Mouse (Mus musculus) midbrain, embryonic 14.5 days (tissue): Measurements from ENCODE around the gene Egfl8. TPM values are rescaled to one million over a fixed set of nuclear protein-coding genes. Genes with fewer than 3 reads are reported as not detected.

Source experiments
- ATAC-seq: fragments of 200-750 bp; cut with Nextera tagmentation; 2 replicates; pipeline ENCODE4 v1.8.0; 2017; ENCODE audit warnings: moderate number of reproducible peaks, moderate library complexity; ENCODE audit not compliant: low FRiP score, low TSS enrichment
- DNase-seq: peaks from one replicate; pipeline ENCODE4 v3.0.0-alpha.2; 2015
- H3K27ac ChIP-seq: fragments of 300-500 bp; sonication (generic); replicated peaks from 2 replicates; pipeline ENCODE4 v1.5.1; 2014; ENCODE audit warnings: mild to moderate bottlenecking, low read depth, low read length, moderate library complexity
- H3K27me3 ChIP-seq: fragments of 300-500 bp; sonication (generic); 2 replicates; pipeline ENCODE4 v1.6.1; 2014; ENCODE audit warnings: low read length, control low read depth, mixed read lengths; ENCODE audit not compliant: control insufficient read depth, insufficient read depth
- H3K36me3 ChIP-seq: fragments of 300-500 bp; sonication (generic); 2 replicates; pipeline ENCODE4 v1.6.1; 2014; ENCODE audit warnings: low read length, control low read depth; ENCODE audit not compliant: control insufficient read depth, insufficient read depth
- H3K4me1 ChIP-seq: fragments of 300-500 bp; sonication (generic); 2 replicates; pipeline ENCODE4 v1.6.1; 2014; ENCODE audit warnings: mild to moderate bottlenecking, antibody characterized with exemption, low read length, control low read depth; ENCODE audit not compliant: control insufficient read depth, insufficient read depth
- H3K4me2 ChIP-seq: fragments of 300-500 bp; sonication (generic); 2 replicates; pipeline ENCODE4 v1.6.1; 2014; ENCODE audit warnings: mild to moderate bottlenecking, low read length, moderate library complexity
- H3K4me3 ChIP-seq: fragments of 300-500 bp; sonication (generic); replicated peaks from 2 replicates; pipeline ENCODE4 v1.5.1; 2014; ENCODE audit warnings: low read depth, low read length
- H3K9ac ChIP-seq: fragments of 300-500 bp; sonication (generic); replicated peaks from 2 replicates; pipeline ENCODE4 v1.6.1; 2014; ENCODE audit warnings: mild to moderate bottlenecking, low read length, moderate library complexity
- H3K9me3 ChIP-seq: fragments of 300-500 bp; sonication (generic); 2 replicates; pipeline ENCODE4 v1.6.1; 2016; ENCODE audit warnings: low read length, control low read depth, mixed read lengths; ENCODE audit not compliant: control insufficient read depth
- WGBS: fragments of 180-500 bp; shearing (Covaris S2); extraction: QIAGEN DNeasy Blood & Tissue Kit; methylation state at CpG from one replicate; pipeline ENCODE4 v1.1.7; 2014; 5-methylcytosine and 5-hydroxymethylcytosine counted together
- polyA plus RNA-seq: library from polyadenylated mRNA; unstranded; fragments of >200 nt; fragmentation: Nextera tagmentation; extraction: Ambion mirVana; gene quantifications from 2 replicates; pipeline ENCODE4 v1.2.1, GENCODE M21; 2014

Egfl8 gene
- polyA plus RNA-seq, 1 experiment from 2014 or later: 9.5 TPM

GRCm38 (mm10) chr17:34652546-34652945 is 36.8 kb upstream of the Egfl8 start:
- peaks cover 7% of the 10 kb centered on the region for H3K4me1 ChIP-seq
- no peaks in the 10 kb centered on the region for H3K9me3 ChIP-seq
- H3K9ac ChIP-seq: no peak overlapping the region
- H3K4me2 ChIP-seq: no peak overlapping the region
- no peak overlapping the region for H3K4me3 ChIP-seq
- DNase-seq (no peak), ATAC-seq (no peak)
- no peaks in the 10 kb centered on the region for H3K27me3 ChIP-seq
- WGBS: 89% methylated on average over 10 of the region's 10 CpGs
- H3K36me3 ChIP-seq: peaks cover 71% of the 10 kb centered on the region
- no peak overlapping the region for H3K27ac ChIP-seq

DNA sequence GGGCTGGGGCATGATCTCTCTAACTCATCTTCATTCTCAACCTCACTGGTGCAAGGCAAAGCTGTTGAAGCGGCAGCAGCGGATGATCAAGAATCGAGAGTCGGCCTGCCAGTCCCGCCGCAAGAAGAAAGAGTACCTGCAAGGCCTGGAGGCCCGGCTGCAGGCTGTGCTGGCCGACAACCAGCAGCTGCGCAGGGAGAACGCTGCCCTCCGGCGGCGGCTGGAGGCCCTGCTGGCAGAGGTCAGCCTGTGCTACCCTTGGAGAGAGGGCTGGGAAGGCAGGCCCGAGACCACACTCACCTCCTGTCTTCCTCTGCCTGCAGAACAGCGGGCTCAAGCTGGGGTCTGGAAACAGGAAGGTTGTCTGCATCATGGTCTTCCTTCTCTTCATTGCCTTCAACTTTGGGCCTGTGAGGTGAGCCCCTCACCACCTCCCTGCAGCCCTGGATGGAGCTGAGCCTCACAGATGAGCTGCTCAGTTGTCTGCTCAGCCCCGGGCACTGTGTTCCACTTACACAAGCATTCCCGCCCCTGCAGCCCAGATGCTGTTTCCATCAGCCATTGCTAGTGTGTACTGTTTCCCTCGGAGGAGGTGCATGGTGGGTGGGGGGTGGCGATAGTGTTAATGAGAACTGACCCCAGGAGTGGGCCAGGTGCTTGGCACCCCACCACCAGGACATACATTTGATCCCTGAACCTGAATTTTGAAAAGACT is 35.9 kb upstream of the Egfl8 start:
- Histone ChIP-seq H3K4me2 (no peak overlapping the region), H3K36me3 (peaks cover 71% of the 10 kb centered on the region), H3K27me3 (no peaks in the 10 kb centered on the region), H3K4me1 (peaks cover 8% of the 10 kb centered on the region), H3K4me3 (no peak overlapping the region), H3K27ac (no peak overlapping the region), H3K9me3 (no peaks in the 10 kb centered on the region), H3K9ac (no peak overlapping the region)
- ATAC-seq (no peak), DNase-seq (peak; percentile 58)
- WGBS: 49% methylated on average over 19 of the region's 19 CpGs

- Histone ChIP-seq H3K4me1 (peaks cover 11% of the 10 kb centered on the region), H3K36me3 (peaks cover 71% of the 10 kb centered on the region), H3K9ac (no peak overlapping the region), H3K4me2 (no peak overlapping the region), H3K4me3 (no peak overlapping the region), H3K27ac (no peak overlapping the region), H3K27me3 (no peaks in the 10 kb centered on the region), H3K9me3 (no peaks in the 10 kb centered on the region)
- 91% methylated on average over 14 of the region's 14 CpGs for WGBS
- ATAC-seq: no peak
- DNase-seq: no peak
These were observed 35.0 kb upstream of the Egfl8 start for GRCm38 (mm10) chr17:34650781-34651180.

DNA sequence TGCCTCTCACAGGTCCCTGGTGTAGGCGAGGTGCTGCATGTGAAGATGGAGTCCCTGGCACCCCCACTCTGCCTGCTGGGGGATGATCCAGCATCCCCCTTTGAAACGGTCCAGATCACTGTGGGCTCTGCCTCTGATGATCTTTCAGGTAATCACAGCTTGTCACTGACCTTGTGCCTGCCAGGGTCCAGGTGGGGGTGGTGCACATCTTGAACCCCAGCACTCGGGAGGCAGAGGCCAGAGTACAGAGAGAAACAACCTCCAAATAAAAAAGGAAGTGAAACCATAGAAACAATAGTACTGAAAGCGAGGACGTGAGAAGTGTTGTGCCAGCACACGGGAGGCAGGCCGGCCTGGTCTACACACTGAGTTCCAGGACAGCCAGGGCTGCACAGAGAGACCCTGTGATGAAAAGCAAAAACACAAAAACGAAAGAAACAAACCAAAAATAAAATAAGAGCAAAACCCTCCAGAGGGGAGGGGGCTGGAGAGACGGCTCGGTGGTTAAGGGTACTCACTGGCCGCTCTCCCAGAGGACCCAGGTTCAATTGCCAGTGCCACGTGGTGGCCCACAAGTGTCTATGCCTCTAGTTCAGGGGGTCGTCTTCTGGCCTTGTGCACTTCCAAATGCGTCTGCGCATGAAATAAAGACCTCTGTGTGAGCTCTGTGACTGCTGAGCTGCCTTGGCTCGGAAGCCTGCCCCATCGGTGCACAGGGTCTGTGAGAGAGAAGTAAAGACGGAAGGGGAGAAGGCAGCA is 33.5 kb upstream of the Egfl8 start:
- H3K27ac ChIP-seq: no peak overlapping the region
- no peak for DNase-seq
- H3K9me3 ChIP-seq: no peaks in the 10 kb centered on the region
- peaks cover 57% of the 10 kb centered on the region for H3K36me3 ChIP-seq
- H3K9ac ChIP-seq: no peak overlapping the region
- WGBS: 94% methylated on average over 18 of the region's 18 CpGs
- H3K4me2 ChIP-seq: no peak overlapping the region
- no peak for ATAC-seq
- H3K4me1 ChIP-seq: peaks cover 20% of the 10 kb centered on the region
- no peaks in the 10 kb centered on the region for H3K27me3 ChIP-seq
- H3K4me3 ChIP-seq: no peak overlapping the region

DNA sequence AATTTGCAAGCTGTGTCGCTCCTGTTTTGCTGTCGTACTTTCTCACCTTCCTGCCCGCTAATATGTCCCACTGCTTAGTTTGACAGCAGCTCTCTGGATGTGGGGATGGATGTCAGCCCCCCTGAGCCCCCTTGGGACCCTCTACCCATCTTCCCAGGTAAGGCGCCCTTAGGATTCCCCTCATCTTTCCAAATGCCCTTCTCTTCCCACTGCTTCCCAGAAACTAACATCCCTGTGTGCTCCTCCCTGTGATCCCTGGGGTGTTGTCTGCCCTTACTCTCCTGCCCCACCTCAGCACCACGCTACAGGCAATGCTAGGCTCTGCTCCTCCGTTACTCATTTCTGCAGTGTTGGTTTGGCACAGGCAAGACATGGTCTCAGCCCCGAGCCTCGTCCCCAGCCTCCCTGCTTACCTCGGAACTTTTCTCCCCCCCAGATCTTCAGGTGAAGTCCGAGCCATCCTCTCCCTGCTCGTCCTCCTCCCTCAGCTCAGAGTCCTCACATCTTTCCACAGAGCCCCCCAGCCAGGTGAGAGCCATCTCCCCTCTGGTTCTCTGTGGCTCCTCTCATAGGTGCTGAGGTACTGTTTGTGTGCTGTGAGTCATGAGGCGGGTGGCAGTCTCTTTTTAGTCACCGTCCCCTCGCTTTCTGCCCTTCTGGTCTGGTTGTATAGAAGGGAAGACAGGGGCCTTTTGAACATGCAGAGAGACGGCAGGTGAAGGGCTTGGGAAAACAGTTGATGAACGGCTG is 32.5 kb upstream of the Egfl8 start:
- no peaks in the 10 kb centered on the region for H3K27me3 ChIP-seq
- H3K36me3 ChIP-seq: peaks cover 50% of the 10 kb centered on the region
- no peak overlapping the region for H3K9ac ChIP-seq
- ATAC-seq (no peak), DNase-seq (no peak)
- peak overlapping the region; percentile 78 for H3K4me2 ChIP-seq
- peak overlapping the region; percentile 95 for H3K4me3 ChIP-seq
- no peaks in the 10 kb centered on the region for H3K9me3 ChIP-seq
- 86% methylated on average over 16 of the region's 16 CpGs for WGBS
- no peak overlapping the region for H3K27ac ChIP-seq
- H3K4me1 ChIP-seq: peaks cover 20% of the 10 kb centered on the region

DNA sequence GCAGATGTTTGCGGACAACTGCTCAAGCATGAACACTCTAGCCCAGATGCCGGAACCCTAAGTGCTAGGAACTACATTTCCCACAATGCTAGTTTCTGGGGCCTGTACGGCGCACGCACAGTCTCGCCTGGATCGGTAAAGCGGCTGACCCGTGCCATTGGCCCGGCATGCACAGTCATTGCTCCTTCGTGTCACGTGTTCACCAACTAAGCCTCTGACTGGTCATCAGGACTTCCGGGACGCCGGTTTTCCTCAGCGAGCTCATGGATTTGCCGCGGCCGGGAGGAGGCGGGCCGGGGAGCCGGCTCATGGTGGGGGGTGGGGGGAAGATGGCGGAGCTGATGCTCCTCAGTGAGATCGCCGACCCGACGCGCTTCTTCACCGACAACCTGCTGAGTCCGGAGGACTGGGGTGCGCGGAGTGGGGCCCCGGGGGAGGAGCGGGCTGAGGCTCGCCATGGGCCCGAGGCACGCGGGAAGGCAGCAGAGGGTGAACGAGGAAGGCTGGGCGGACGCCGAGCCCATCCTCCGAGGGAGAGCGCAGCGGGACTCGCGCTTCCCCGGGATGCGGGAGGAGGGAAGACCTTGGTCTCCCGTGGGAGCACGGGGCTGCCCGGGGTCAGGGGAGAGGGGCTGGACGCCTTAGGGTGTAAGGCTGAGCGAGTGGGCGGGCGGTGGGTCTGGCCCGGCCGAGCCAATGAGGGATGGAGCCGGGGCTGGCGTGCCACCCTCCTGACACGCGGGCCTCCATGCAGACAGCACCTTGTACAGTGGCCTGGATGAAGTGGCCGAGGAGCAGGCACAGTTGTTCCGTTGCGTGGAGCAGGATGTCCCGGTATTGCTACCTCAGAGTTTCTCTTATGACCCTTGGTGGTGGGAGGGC is 31.4 kb upstream of the Egfl8 start, which contains the start of gene Atf6b:
Gene Atf6b, plus strand, starts transcription at position 241 of the 882 bp plus-strand sequence.
- WGBS: 2% methylated on average over 66 of the region's 66 CpGs
- DNase-seq: peak; percentile 97
- Histone ChIP-seq H3K36me3 (peaks cover 38% of the 10 kb centered on the region), H3K27me3 (no peaks in the 10 kb centered on the region), H3K4me1 (peaks cover 20% of the 10 kb centered on the region), H3K27ac (peak within 1 kb of the TSS; percentile 79), H3K4me2 (peak within 1 kb of the TSS; percentile 78), H3K4me3 (peak within 1 kb of the TSS; percentile 95), H3K9me3 (no peaks in the 10 kb centered on the region), H3K9ac (peak within 1 kb of the TSS; percentile 85)
- ATAC-seq: peak; percentile 96

- Histone ChIP-seq H3K4me2 (peak overlapping the region; percentile 70), H3K27me3 (no peaks in the 10 kb centered on the region), H3K4me1 (peaks cover 20% of the 10 kb centered on the region), H3K27ac (no peak overlapping the region), H3K36me3 (peaks cover 26% of the 10 kb centered on the region), H3K4me3 (no peak overlapping the region), H3K9ac (no peak overlapping the region), H3K9me3 (no peaks in the 10 kb centered on the region)
- WGBS: 91% methylated on average over 30 of the region's 30 CpGs
- ATAC-seq (no peak), DNase-seq (no peak)
These were observed 30.2 kb upstream of the Egfl8 start for GRCm38 (mm10) chr17:34645831-34646511.
